Mouse (Mus musculus): ENCODE measurements around the gene Gabrr3.

- TF ChIP-seq CTCF (IDR thresholded peaks at IDR 0.05; ENCODE audit: extremely low read depth, insufficient read length, insufficient replicate concordance, low read depth, low read length) (no peak), POLR2A (IDR thresholded peaks at IDR 0.05; ENCODE audit: low read depth, low read length) (no peak)
Observed at GRCm38 (mm10) chr16:59420867-59421251, 13.7 kb downstream of the Gabrr3 start.
